Mouse (Mus musculus) liver, embryonic 11.5 days (tissue): ENCODE data around the gene Yeats2. TPM values are rescaled to one million over a fixed set of nuclear protein-coding genes. Genes with fewer than 3 reads are reported as not detected.

Source experiments
- ATAC-seq: fragments of 200-750 bp; cut with Nextera tagmentation; replicated peaks from 2 replicates; pipeline ENCODE4 v1.8.0; 2017; ENCODE audit warnings: moderate number of reproducible peaks, mild to moderate bottlenecking, moderate TSS enrichment, moderate library complexity; ENCODE audit not compliant: low FRiP score
- DNase-seq: peaks from one replicate; pipeline ENCODE4 v3.0.0-alpha.2; 2017; ENCODE audit warnings: low spot score
- H3K27ac ChIP-seq: fragments of 300-500 bp; sonication (generic); 2 replicates; pipeline ENCODE4 v1.5.1; 2014; ENCODE audit warnings: mild to moderate bottlenecking, low read depth, low read length, control low read depth
- H3K27me3 ChIP-seq: fragments of 300-500 bp; sonication (generic); replicated peaks from 2 replicates; pipeline ENCODE4 v1.6.1; 2014; ENCODE audit warnings: low read length, mixed read lengths; ENCODE audit not compliant: control insufficient read depth, insufficient read depth
- H3K36me3 ChIP-seq: fragments of 300-500 bp; sonication (generic); 2 replicates; pipeline ENCODE4 v1.6.1; 2014; ENCODE audit warnings: mild to moderate bottlenecking, low read length, moderate library complexity, mixed read lengths; ENCODE audit not compliant: control insufficient read depth, insufficient read depth
- H3K4me1 ChIP-seq: fragments of 300-500 bp; sonication (generic); replicated peaks from 2 replicates; pipeline ENCODE4 v1.6.1; 2014; ENCODE audit warnings: low read length, mixed read lengths; ENCODE audit not compliant: control insufficient read depth, insufficient read depth
- H3K4me2 ChIP-seq: fragments of 300-500 bp; sonication (generic); 2 replicates; pipeline ENCODE4 v1.6.1; 2014; ENCODE audit warnings: mild to moderate bottlenecking, control low read depth, moderate library complexity
- H3K4me3 ChIP-seq: fragments of 300-500 bp; sonication (generic); 2 replicates; pipeline ENCODE4 v1.5.1; 2014; ENCODE audit warnings: low read depth, low read length, control low read depth
- H3K9ac ChIP-seq: fragments of 300-500 bp; sonication (generic); 2 replicates; pipeline ENCODE4 v1.6.1; 2014; ENCODE audit warnings: low read depth, low read length, control low read depth
- H3K9me3 ChIP-seq: fragments of 300-500 bp; sonication (generic); 2 replicates; pipeline ENCODE4 v1.6.1; 2016; ENCODE audit warnings: low read length, inconsistent platforms, mixed read lengths; ENCODE audit not compliant: control insufficient read depth
- WGBS: fragments of 180-500 bp; shearing (Covaris S2); extraction: QIAGEN DNeasy Blood & Tissue Kit; methylation state at CpG from one replicate; pipeline ENCODE4 v1.1.7; 2014; 5-methylcytosine and 5-hydroxymethylcytosine counted together
- polyA plus RNA-seq: library from polyadenylated mRNA; unstranded; fragments of >200 nt; fragmentation: Nextera tagmentation; extraction: Ambion mirVana; gene quantifications from 2 replicates; pipeline ENCODE4 v1.2.1, GENCODE M21; 2014

Yeats2 gene
- polyA plus RNA-seq, 1 experiment from 2014 or later: 26.3 TPM

- no peaks in the 10 kb centered on the region for H3K4me1 ChIP-seq
- WGBS: 84% methylated on average over 4 of the region's 4 CpGs
- H3K27me3 ChIP-seq: no peaks in the 10 kb centered on the region
- H3K9me3 ChIP-seq: no peaks in the 10 kb centered on the region
- no peak overlapping the region for H3K4me3 ChIP-seq
- DNase-seq (no peak), ATAC-seq (no peak)
- no peak overlapping the region for H3K9ac ChIP-seq
- H3K4me2 ChIP-seq: no peak overlapping the region
- peaks cover 29% of the 10 kb centered on the region for H3K36me3 ChIP-seq
- no peak overlapping the region for H3K27ac ChIP-seq
Measured at GRCm38 (mm10) chr16:20280238-20280637, 139.4 kb downstream of the Yeats2 start.

Other genes with a start within 250 kb of the Yeats2 start
- 23.1 and 23.4 TPM in 2 replicates for gene Klhl6, start 158.0 kb upstream of the Yeats2 start, polyA plus RNA-seq
- 9.8 and 10.9 TPM in 2 replicates for gene Klhl24, start 43.5 kb upstream of the Yeats2 start, polyA plus RNA-seq
- 0.27 and 0.31 TPM in 2 replicates for gene Map6d1, start 100.3 kb downstream of the Yeats2 start, polyA plus RNA-seq
- 87.6 and 89.4 TPM in 2 replicates for gene Parl, start 161.3 kb downstream of the Yeats2 start, polyA plus RNA-seq
- gene Cyp2ab1, start 184.3 kb downstream of the Yeats2 start, polyA plus RNA-seq: not detected in 2 replicates